Mouse (Mus musculus) liver, embryonic 12.5 days (tissue): Measurements from ENCODE around the gene Bmpr1a. TPM values are rescaled to one million over a fixed set of nuclear protein-coding genes. Genes with fewer than 3 reads are reported as not detected.

ENCODE experiments used
- ATAC-seq: fragments of 200-750 bp; cut with Nextera tagmentation; 2 replicates; pipeline ENCODE4 v1.8.0; 2017; ENCODE audit warnings: moderate number of reproducible peaks, mild to moderate bottlenecking, moderate library complexity
- H3K27ac ChIP-seq: fragments of 300-500 bp; sonication (generic); 2 replicates; pipeline ENCODE4 v1.5.1; 2016; ENCODE audit warnings: mild to moderate bottlenecking
- H3K27me3 ChIP-seq: fragments of 300-500 bp; sonication (generic); replicated peaks from 2 replicates; pipeline ENCODE4 v1.6.1; 2016; ENCODE audit warnings: mild to moderate bottlenecking, moderate library complexity
- H3K36me3 ChIP-seq: fragments of 300-500 bp; sonication (generic); 2 replicates; pipeline ENCODE4 v1.6.1; 2016; ENCODE audit warnings: mild to moderate bottlenecking, moderate library complexity
- H3K4me1 ChIP-seq: fragments of 300-500 bp; sonication (generic); 2 replicates; pipeline ENCODE4 v1.6.1; 2016
- H3K4me2 ChIP-seq: fragments of 300-500 bp; sonication (generic); 2 replicates; pipeline ENCODE4 v1.6.1; 2016; ENCODE audit warnings: mild to moderate bottlenecking, moderate library complexity
- H3K4me3 ChIP-seq: fragments of 300-500 bp; sonication (generic); 2 replicates; pipeline ENCODE4 v1.5.1; 2016; ENCODE audit warnings: mild to moderate bottlenecking, moderate library complexity
- H3K9ac ChIP-seq: fragments of 300-500 bp; sonication (generic); 2 replicates; pipeline ENCODE4 v1.6.1; 2016; ENCODE audit warnings: mild to moderate bottlenecking, moderate library complexity
- H3K9me3 ChIP-seq: fragments of 300-500 bp; sonication (generic); replicated peaks from 2 replicates; pipeline ENCODE4 v1.6.1; 2016; ENCODE audit warnings: mild to moderate bottlenecking, moderate library complexity
- WGBS: fragments of 180-500 bp; shearing (Covaris S2); methylation state at CpG from one replicate; pipeline ENCODE4 v1.1.7; 2016; ENCODE audit not compliant: insufficient replicate concordance; 5-methylcytosine and 5-hydroxymethylcytosine counted together
- polyA plus RNA-seq: library from polyadenylated mRNA; unstranded; fragments of >200 nt; fragmentation: Nextera tagmentation; extraction: Ambion mirVana; gene quantifications from 2 replicates; pipeline ENCODE4 v1.2.1, GENCODE M21; 2016

The Bmpr1a gene
- polyA plus RNA-seq, 1 experiment from 2014 or later: 8.8 TPM

DNA sequence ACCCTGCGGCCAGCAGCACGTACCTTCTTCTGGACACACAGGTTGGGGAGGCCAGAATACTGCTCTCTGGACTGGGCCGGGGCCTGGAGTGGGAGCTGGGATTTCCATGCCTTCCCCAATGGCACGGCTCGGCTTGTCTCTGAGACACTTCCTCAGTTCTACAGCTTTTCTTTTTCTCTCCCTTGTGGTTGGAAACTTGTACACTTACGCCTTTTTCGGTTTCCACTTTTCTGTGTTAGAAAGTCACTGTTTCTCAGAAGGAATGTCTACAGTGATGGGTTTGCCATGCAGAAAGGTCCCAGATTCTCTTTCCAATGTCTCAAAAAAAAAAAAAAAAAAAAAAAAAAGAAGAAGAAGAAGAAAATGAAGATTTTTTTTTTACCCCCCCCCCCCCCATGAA lies 99.7 kb downstream of the Bmpr1a start:
- Histone ChIP-seq H3K36me3 (peaks cover 4% of the 10 kb centered on the region), H3K4me2 (no peak overlapping the region), H3K9me3 (no peaks in the 10 kb centered on the region), H3K27me3 (no peaks in the 10 kb centered on the region), H3K27ac (no peak overlapping the region), H3K4me3 (no peak overlapping the region), H3K9ac (no peak overlapping the region), H3K4me1 (no peaks in the 10 kb centered on the region)
- no peak for ATAC-seq
- WGBS: 75% methylated on average over 7 of the region's 7 CpGs

DNA sequence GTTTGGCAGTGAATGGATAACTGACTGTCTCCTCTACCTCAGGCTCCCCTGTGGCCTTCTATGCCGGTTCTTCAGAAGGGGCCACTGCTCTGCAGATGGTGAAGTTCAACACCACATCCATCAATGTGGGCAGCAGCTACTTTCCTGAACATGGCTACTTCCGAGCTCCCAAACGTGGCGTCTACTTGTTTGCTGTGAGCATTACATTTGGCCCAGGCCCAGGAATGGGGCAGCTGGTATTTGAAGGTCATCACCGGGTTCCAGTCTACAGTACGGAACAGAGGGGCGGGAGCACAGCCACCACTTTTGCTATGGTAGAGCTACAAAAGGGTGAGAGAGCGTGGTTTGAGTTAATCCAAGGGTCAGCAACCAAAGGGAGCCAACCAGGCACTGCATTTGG lies 100.3 kb downstream of the Bmpr1a start:
- no peaks in the 10 kb centered on the region for H3K27me3 ChIP-seq
- H3K27ac ChIP-seq: no peak overlapping the region
- no peak overlapping the region for H3K4me2 ChIP-seq
- ATAC-seq: no peak
- peaks cover 4% of the 10 kb centered on the region; the same call in 1 of the 2 replicates for H3K36me3 ChIP-seq
- H3K9ac ChIP-seq: no peak overlapping the region
- H3K4me1 ChIP-seq: no peaks in the 10 kb centered on the region
- H3K4me3 ChIP-seq: no peak overlapping the region
- WGBS: 65% methylated on average over 8 of the region's 8 CpGs
- no peaks in the 10 kb centered on the region for H3K9me3 ChIP-seq

DNA sequence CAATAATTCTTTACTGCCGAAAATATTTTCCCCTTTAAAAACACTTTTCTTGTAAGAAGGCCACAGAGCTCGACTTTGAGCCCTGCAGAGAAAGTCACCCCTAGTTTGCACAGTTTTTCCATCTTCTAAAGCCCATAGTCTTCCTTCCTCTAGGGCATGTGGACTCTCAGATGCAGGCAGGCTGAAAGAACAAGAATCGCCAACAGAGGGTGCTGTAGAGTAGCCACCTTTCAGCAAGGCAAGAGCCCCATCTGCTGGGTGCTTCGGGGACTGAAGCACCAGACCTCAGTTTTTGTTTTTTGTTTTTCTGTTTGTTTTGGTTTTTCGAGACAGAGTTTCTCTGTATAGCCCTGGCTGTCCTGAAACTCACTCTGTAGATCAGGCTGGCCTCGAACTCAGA lies 102.0 kb downstream of the Bmpr1a start:
- Histone ChIP-seq H3K9ac (no peak overlapping the region), H3K4me1 (no peaks in the 10 kb centered on the region), H3K9me3 (no peaks in the 10 kb centered on the region), H3K4me3 (no peak overlapping the region), H3K4me2 (no peak overlapping the region), H3K27ac (no peak overlapping the region), H3K27me3 (no peaks in the 10 kb centered on the region), H3K36me3 (peaks cover 4% of the 10 kb centered on the region; the same call in 1 of the 2 replicates)
- 18% methylated on average over 6 of the region's 6 CpGs for WGBS
- no peak for ATAC-seq

DNA sequence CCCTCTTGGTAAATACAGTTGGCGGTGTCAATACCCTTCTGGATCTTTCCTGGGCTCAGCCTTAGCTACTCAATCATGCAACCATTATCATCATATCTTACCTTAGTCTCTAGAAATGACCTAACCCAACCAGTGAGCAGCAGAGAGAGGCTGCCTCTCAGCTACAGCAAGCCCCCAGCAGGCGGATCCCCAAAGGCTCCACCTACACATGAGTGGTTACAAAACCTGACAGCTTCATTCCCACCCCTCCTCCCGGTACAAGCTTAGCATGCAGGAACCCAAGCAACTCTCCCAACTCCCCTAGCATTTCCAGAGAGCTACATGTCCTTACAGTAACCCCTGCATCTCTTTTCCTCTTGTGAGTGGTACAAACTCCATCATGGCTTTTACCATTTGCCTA lies 103.1 kb downstream of the Bmpr1a start:
- Histone ChIP-seq H3K4me1 (no peaks in the 10 kb centered on the region), H3K4me2 (no peak overlapping the region), H3K4me3 (no peak overlapping the region), H3K9me3 (no peaks in the 10 kb centered on the region), H3K9ac (no peak overlapping the region), H3K27me3 (no peaks in the 10 kb centered on the region), H3K36me3 (peaks cover 4% of the 10 kb centered on the region; the same call in 1 of the 2 replicates), H3K27ac (no peak overlapping the region)
- WGBS: 72% methylated on average over 3 of the region's 3 CpGs
- ATAC-seq: no peak

DNA sequence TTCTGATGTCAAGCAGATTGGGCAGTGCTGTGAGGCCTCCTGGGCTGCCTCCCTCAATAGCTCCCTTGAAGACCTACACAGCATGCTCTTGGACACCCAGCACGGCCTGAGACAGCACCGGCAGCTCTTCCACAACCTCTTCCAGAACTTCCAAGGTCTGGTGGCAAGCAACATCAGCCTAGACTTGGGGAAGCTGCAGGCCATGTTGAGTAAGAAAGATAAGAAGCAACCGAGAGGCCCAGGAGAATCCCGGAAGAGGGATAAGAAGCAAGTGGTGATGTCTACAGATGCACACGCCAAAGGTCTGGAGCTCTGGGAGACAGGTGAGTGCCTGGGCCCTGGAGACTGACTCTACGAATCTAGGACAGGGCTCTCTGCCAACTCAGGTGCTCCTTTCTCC lies 103.8 kb downstream of the Bmpr1a start:
- Histone ChIP-seq H3K4me3 (no peak overlapping the region), H3K9ac (no peak overlapping the region), H3K27me3 (no peaks in the 10 kb centered on the region), H3K36me3 (0 out of 2 replicates have a peak, but pooled peaks cover 4% of the 10 kb centered on the region), H3K27ac (no peak overlapping the region), H3K4me2 (no peak overlapping the region), H3K4me1 (no peaks in the 10 kb centered on the region), H3K9me3 (no peaks in the 10 kb centered on the region)
- 75% methylated on average over 6 of the region's 6 CpGs for WGBS
- no peak for ATAC-seq

DNA sequence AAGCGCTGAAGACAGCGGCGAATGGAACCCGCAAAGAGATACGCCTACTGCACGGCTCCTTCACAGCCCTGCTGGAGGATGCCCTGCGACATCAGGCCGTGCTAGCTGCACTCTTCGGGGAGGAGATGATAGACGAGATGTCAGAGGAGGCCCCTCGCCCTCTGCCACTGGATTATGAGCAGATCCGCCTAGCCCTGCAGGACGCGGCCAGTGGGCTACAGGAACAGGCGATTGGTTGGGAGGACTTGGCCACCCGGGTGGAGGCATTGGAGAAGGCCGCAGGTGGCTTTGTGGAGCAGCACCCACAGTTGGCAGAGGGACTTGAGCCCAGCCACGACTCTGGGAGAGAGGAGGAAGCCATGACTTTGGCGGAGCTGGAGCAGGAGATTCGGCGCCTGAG lies 104.2 kb downstream of the Bmpr1a start:
- H3K4me1 ChIP-seq: no peaks in the 10 kb centered on the region
- 79% methylated on average over 21 of the region's 21 CpGs for WGBS
- no peak overlapping the region for H3K4me3 ChIP-seq
- no peaks in the 10 kb centered on the region for H3K27me3 ChIP-seq
- H3K4me2 ChIP-seq: no peak overlapping the region
- no peaks in the 10 kb centered on the region for H3K9me3 ChIP-seq
- ATAC-seq: no peak
- H3K9ac ChIP-seq: no peak overlapping the region
- 0 out of 2 replicates have a peak, but pooled peaks cover 4% of the 10 kb centered on the region for H3K36me3 ChIP-seq
- H3K27ac ChIP-seq: no peak overlapping the region

GRCm38 (mm10) chr14:34397871-34398270 lies 105.3 kb downstream of the Bmpr1a start:
- Histone ChIP-seq H3K4me2 (no peak overlapping the region), H3K4me3 (no peak overlapping the region), H3K4me1 (no peaks in the 10 kb centered on the region), H3K9me3 (no peaks in the 10 kb centered on the region), H3K27me3 (no peaks in the 10 kb centered on the region), H3K27ac (no peak overlapping the region), H3K36me3 (0 out of 2 replicates have a peak, but pooled peaks cover 4% of the 10 kb centered on the region), H3K9ac (no peak overlapping the region)
- WGBS: 74% methylated on average over 5 of the region's 5 CpGs
- ATAC-seq: no peak

- Histone ChIP-seq H3K27me3 (no peaks in the 10 kb centered on the region), H3K4me3 (no peak overlapping the region), H3K9me3 (0 out of 2 replicates have a peak, but pooled peaks cover 3% of the 10 kb centered on the region), H3K4me1 (no peaks in the 10 kb centered on the region), H3K27ac (no peak overlapping the region), H3K4me2 (no peak overlapping the region), H3K36me3 (no peaks in the 10 kb centered on the region), H3K9ac (no peak overlapping the region)
- ATAC-seq: no peak
- WGBS: 60% methylated on average over 4 of the region's 4 CpGs
Measured at GRCm38 (mm10) chr14:34393295-34393694, 109.8 kb downstream of the Bmpr1a start.

- no peak overlapping the region for H3K4me2 ChIP-seq
- no peak overlapping the region for H3K4me3 ChIP-seq
- H3K9ac ChIP-seq: no peak overlapping the region
- WGBS: 76% methylated on average over 9 of the region's 9 CpGs
- no peak overlapping the region for H3K27ac ChIP-seq
- no peaks in the 10 kb centered on the region for H3K27me3 ChIP-seq
- no peaks in the 10 kb centered on the region for H3K9me3 ChIP-seq
- H3K36me3 ChIP-seq: no peaks in the 10 kb centered on the region
- H3K4me1 ChIP-seq: no peaks in the 10 kb centered on the region
- no peak for ATAC-seq
Measured at GRCm38 (mm10) chr14:34382921-34383704, 120.0 kb downstream of the Bmpr1a start.

DNA sequence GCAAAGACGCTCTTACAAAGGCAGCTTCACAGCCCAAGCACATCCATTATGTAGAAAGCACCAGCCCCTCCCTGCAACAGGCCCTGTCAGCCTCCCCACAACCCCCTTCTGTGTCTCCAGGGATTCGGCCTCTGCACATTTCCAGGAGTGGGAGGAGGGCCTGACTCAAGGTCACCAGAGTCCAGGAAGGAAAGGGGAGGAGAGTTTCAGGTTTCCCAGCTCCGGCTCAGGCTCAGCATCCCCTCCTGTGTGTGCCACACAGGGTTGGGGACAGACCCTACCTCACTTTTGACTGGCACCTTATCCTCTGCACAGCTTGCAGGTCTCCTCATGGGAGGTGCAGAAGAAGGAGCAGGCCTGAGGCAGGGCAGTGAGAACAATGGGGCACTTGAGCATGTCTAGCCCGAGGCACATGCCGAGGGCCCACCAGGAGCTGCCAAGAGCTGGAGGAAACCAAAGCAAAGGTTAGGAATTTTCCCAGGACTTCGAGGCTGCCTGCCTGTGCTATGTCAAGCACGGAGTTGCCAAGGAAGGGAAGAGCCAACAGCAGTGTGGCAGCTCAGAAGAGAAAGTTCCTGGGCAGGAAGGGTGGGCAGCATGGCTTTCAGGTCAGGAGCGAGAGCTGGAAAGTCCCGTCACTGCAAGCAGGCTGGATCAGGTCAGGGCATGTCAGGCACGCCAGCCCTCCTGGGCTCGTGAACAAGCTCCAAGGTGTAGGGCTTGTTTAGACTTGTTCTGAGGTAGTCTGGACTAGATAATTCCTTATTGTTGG lies 124.4 kb downstream of the Bmpr1a start:
- Histone ChIP-seq H3K36me3 (no peaks in the 10 kb centered on the region), H3K27me3 (no peaks in the 10 kb centered on the region), H3K4me3 (no peak overlapping the region), H3K4me2 (no peak overlapping the region), H3K9ac (no peak overlapping the region), H3K4me1 (0 out of 2 replicates have a peak, but pooled peaks cover 5% of the 10 kb centered on the region), H3K9me3 (no peaks in the 10 kb centered on the region), H3K27ac (no peak overlapping the region)
- 59% methylated on average over 11 of the region's 11 CpGs for WGBS
- ATAC-seq: no peak

DNA sequence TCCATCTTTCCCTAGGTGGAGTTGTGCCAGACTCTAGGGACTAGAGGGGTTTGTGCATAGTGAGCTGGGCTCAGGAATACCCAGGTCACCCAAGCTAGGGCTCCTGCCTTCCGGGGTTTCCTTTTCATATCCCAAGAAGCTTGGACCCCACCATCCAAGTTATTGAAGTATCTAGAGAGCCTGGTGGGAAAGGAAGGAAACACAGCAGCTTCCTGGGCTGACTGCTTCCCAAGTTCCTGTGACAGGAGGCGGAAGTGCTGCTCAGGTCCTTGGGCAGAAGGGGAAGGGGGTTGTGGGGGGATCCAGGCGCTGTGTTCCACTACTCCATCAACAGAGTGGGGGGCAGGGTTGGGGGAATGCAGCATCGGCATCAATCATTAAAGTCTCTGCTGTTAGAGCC lies 126.0 kb downstream of the Bmpr1a start:
- Histone ChIP-seq H3K27ac (no peak overlapping the region), H3K4me1 (0 out of 2 replicates have a peak, but pooled peaks cover 5% of the 10 kb centered on the region), H3K36me3 (no peaks in the 10 kb centered on the region), H3K9me3 (no peaks in the 10 kb centered on the region), H3K4me2 (peak overlapping the region; percentile 15; the same call in 1 of the 2 replicates), H3K27me3 (no peaks in the 10 kb centered on the region), H3K4me3 (no peak overlapping the region), H3K9ac (no peak overlapping the region)
- no peak for ATAC-seq
- WGBS: 51% methylated on average over 4 of the region's 4 CpGs

DNA sequence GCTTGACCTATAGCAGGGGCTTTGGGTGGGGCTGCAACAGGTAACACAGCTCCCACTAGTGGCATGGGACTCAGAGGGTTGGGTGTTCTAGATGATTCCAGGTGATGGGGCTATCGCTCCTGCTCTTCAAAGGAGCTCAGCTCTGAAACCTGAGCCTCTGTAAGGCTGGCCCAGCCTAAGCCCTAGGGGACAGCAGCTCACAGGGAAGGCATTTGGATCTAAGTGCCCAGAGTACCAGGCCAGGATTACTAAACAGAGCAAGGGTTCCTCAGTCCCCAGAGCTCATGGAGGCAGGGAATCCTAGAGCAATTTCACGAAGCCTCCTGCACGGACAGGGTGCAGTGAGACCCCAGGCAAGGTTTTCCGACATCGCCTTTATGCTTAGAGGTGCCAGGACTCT lies 127.2 kb downstream of the Bmpr1a start:
- ATAC-seq: no peak
- Histone ChIP-seq H3K4me3 (no peak overlapping the region), H3K27me3 (no peaks in the 10 kb centered on the region), H3K9ac (no peak overlapping the region), H3K27ac (no peak overlapping the region), H3K4me2 (peak overlapping the region; percentile 4; the same call in 1 of the 2 replicates), H3K36me3 (no peaks in the 10 kb centered on the region), H3K4me1 (0 out of 2 replicates have a peak, but pooled peaks cover 5% of the 10 kb centered on the region), H3K9me3 (no peaks in the 10 kb centered on the region)
- WGBS: 68% methylated on average over 5 of the region's 5 CpGs
